Mouse (Mus musculus) C2C12 (cell line): ENCODE data around the gene Msi2.

Experiments used
- CTCF ChIP-seq: IDR thresholded peaks from one replicate; pipeline ENCODE4 v1.5.1; 2011; ENCODE audit not compliant: control insufficient read depth, insufficient read depth, insufficient read length
- MAX ChIP-seq: IDR thresholded peaks from one replicate; pipeline ENCODE4 v1.6.1; 2011; ENCODE audit warnings: mild to moderate bottlenecking, control low read depth
- USF1 ChIP-seq: IDR thresholded peaks from one replicate; pipeline ENCODE4 v1.6.1; 2011; ENCODE audit warnings: low read depth, mild to moderate bottlenecking, control low read depth, moderate library complexity

- no peak for TF ChIP-seq CTCF
- TF ChIP-seq MAX: no peak
- no peak for TF ChIP-seq USF1
These were observed 50.0 kb downstream of the Msi2 start for GRCm38 (mm10) chr11:88668345-88668744.
